Mouse (Mus musculus): ENCODE results near the gene Pxn.
"Not testable (repeated sequence)": the region's sequence is repeated elsewhere in the genome, so short reads cannot be mapped to it uniquely, and the experiment has no call there.

- not testable (repeated sequence) for TF ChIP-seq CTCF, EP300 (IDR thresholded peaks at IDR 0.05; ENCODE audit: low read depth)
Measured at GRCm38 (mm10) chr5:115495618-115496017, 10.9 kb upstream of the Pxn start.
